In genomic region chr11:73428377-73428776, GRCm38 (mm10) we compare ENCODE assay signal across 39 mouse cellular contexts. TPM values are rescaled to one million over a fixed set of nuclear protein-coding genes. Genes with fewer than 3 reads are reported as not detected.
"Had no signal": no experiment of that assay in that cellular context is flagged by ENCODE, and none has a peak within 500 bp of the region (broad histone marks: within the 10 kb centered on the region; RNA-seq: fewer than 3 reads in every experiment).

Gene Olfr378, minus strand, starts transcription at chr11:73428477.

- H3K9ac ChIP-seq: limb, embryonic 12.5 days; limb, embryonic 13.5 days; limb, embryonic 15.5 days; liver, embryonic 12.5 days; liver, embryonic 13.5 days; liver, embryonic 14.5 days; liver, embryonic 15.5 days; liver, postnatal 0 days; lung, embryonic 14.5 days; lung, embryonic 15.5 days; midbrain, embryonic 12.5 days; midbrain, embryonic 13.5 days; midbrain, embryonic 15.5 days; neural tube, embryonic 12.5 days had no signal

- ATAC-seq: liver, embryonic 12.5 days; liver, postnatal 0 days; midbrain, embryonic 13.5 days; midbrain, embryonic 15.5 days; midbrain, embryonic 16.5 days had no signal

- DNase-seq: left cerebral cortex, postnatal 4 days; liver; liver, embryonic 13.5 days; liver, postnatal 0 days; lung, adult 18-20 months; lung, adult 2 months; lung, embryonic 14.5 days; lung, postnatal 10 days; lung, postnatal 14 days; lung, postnatal 36 days; lung, postnatal 4 days; midbrain, embryonic 14.5 days had no signal

- H3K27ac ChIP-seq: left cerebral cortex, adult 2 months; limb, embryonic 10.5 days; limb, embryonic 12.5 days; limb, embryonic 13.5 days; limb, embryonic 15.5 days; liver, embryonic 12.5 days; liver, embryonic 13.5 days; liver, embryonic 14.5 days; liver, embryonic 15.5 days; lung, embryonic 15.5 days; macrophage; midbrain, embryonic 10.5 days; midbrain, embryonic 12.5 days; midbrain, embryonic 13.5 days; midbrain, embryonic 15.5 days; neural tube, embryonic 12.5 days had no signal

- H3K36me3 ChIP-seq: limb, embryonic 10.5 days; limb, embryonic 12.5 days; limb, embryonic 13.5 days; limb, embryonic 15.5 days; liver, embryonic 12.5 days; liver, embryonic 13.5 days; liver, embryonic 15.5 days; lung, embryonic 15.5 days; midbrain, embryonic 10.5 days; midbrain, embryonic 12.5 days; midbrain, embryonic 13.5 days; midbrain, embryonic 15.5 days; neural tube, embryonic 12.5 days had no signal

- H3K4me3 ChIP-seq: left cerebral cortex, adult 2 months; limb, embryonic 10.5 days; limb, embryonic 12.5 days; limb, embryonic 13.5 days; limb, embryonic 15.5 days; liver, embryonic 12.5 days; liver, embryonic 13.5 days; liver, embryonic 15.5 days; lung, embryonic 15.5 days; megakaryocyte, embryonic 14.5 days; midbrain, embryonic 10.5 days; midbrain, embryonic 12.5 days; midbrain, embryonic 13.5 days; midbrain, embryonic 15.5 days; myocyte; neural tube, embryonic 12.5 days had no signal

- H3K27me3 ChIP-seq: limb, embryonic 12.5 days; limb, embryonic 13.5 days; limb, embryonic 15.5 days; liver, embryonic 12.5 days; liver, embryonic 13.5 days; liver, embryonic 15.5 days; lung, embryonic 15.5 days; megakaryocyte, embryonic 14.5 days; midbrain, embryonic 12.5 days; midbrain, embryonic 13.5 days; midbrain, embryonic 15.5 days; neural tube, embryonic 12.5 days had no signal

- H3K4me1 ChIP-seq: limb, embryonic 10.5 days; limb, embryonic 12.5 days; limb, embryonic 13.5 days; limb, embryonic 15.5 days; liver, embryonic 12.5 days; liver, embryonic 13.5 days; liver, embryonic 15.5 days; lung, embryonic 15.5 days; megakaryocyte, embryonic 14.5 days; midbrain, embryonic 10.5 days; midbrain, embryonic 12.5 days; midbrain, embryonic 13.5 days; midbrain, embryonic 15.5 days; neural tube, embryonic 12.5 days had no signal

- H3K4me2 ChIP-seq: limb, embryonic 12.5 days; limb, embryonic 13.5 days; limb, embryonic 15.5 days; liver, embryonic 11.5 days; liver, embryonic 12.5 days; liver, embryonic 13.5 days; liver, embryonic 15.5 days; lung, embryonic 14.5 days; lung, embryonic 15.5 days; midbrain, embryonic 11.5 days; midbrain, embryonic 12.5 days; midbrain, embryonic 13.5 days; midbrain, embryonic 15.5 days; neural tube, embryonic 12.5 days had no signal

- H3K9me3 ChIP-seq: limb, embryonic 10.5 days; liver, embryonic 13.5 days; liver, embryonic 15.5 days; lung, embryonic 15.5 days had no signal

RNA-seq across cellular contexts. Expression of gene Olfr378, which starts in this region (rescaled TPM):
- polyA plus RNA-seq: limb, embryonic 10.5 days; limb, embryonic 11.5 days; limb, embryonic 12.5 days; limb, embryonic 13.5 days; limb, embryonic 14.5 days; limb, embryonic 15.5 days; liver, adult 2 months; liver, embryonic 11.5 days; liver, embryonic 12.5 days; liver, embryonic 13.5 days; liver, embryonic 14.5 days; liver, embryonic 15.5 days; liver, embryonic 16.5 days; liver, postnatal 0 days; lung, adult 2 months; lung, embryonic 14.5 days; lung, embryonic 15.5 days; lung, embryonic 16.5 days; macrophage; midbrain, embryonic 10.5 days; midbrain, embryonic 11.5 days; midbrain, embryonic 12.5 days; midbrain, embryonic 13.5 days; midbrain, embryonic 14.5 days; midbrain, embryonic 15.5 days; midbrain, embryonic 16.5 days; midbrain, postnatal 0 days; myocyte; neural tube, embryonic 11.5 days; neural tube, embryonic 12.5 days had no signal
